Mouse (Mus musculus): ENCODE results near the gene Sh2d5.

DNA sequence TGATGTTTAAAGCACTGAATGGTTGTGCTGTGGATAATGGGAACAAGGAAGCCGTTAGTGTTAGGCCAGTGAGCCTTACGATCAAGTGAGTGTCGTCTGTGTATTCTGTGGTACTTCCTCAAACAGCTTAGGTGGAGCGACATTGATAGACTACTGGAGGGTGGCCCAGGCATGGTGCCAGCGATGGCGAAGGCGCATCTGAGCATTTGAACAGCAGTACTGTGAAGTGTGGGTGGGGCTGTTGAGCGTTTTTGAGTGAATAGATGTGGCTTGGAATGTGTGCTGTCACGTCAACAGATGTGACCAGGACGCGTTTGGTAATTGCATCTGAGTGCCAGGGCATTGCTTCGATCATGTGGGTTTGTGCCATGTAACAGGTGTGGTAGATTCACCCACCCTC lies 57.5 kb downstream of the Sh2d5 start:
- TF ChIP-seq CTCF (IDR thresholded peaks at IDR 0.05; ENCODE audit: low read depth, low read length), result no peak
- no peak for TF ChIP-seq POLR2A (IDR thresholded peaks at IDR 0.05; ENCODE audit: borderline replicate concordance, low read depth, low read length)
